Mouse (Mus musculus) kidney, adult 11 months (tissue): ENCODE measurements around the gene Cbr1.

Experiments
- DNase-seq: peaks from one replicate; pipeline ENCODE4 v3.0.0; 2022

Gene Cbr1

DNA sequence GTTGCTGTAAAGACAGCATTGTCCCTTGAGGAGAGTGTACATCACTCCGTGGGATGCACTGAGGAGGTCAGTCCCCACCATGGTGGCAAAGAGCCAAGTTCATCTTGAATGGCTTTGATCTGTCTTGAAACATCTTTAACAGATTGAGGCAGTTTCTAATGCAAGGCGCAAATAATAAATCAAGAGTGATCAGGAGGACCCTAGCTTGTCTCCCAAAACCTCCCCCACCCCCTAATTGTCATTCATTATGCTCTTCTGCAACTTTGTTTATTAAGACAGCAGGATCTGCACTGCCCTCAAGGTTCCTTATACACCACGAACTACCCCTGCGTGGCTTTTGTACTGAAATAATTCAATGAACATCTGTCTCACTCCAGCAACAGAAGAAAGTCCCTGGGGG is at the start of gene Cbr1:
Cbr1 (plus strand) TSS at position 301 of the 400 bp plus-strand sequence.
- DNase-seq, result no peak

DNA sequence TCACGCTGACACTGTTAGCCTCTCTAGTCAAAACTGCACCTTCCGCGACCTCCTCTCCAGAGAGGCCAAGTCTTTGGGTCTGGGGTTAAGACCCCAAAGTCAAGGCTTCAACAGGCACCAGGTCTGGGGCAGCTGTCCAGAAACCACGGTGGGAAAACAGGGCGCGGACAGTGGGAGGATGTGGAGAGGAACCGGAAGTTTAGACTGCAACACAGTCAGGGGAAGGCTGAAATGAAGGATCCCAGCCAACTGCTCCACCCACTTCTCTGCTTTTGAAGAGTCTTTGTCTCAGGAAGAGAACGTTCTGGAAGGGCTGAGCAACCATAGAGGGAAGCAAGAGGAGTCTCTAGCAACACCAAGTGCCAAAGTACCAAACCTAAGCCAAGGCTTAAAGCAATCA is 48.0 kb upstream of the Cbr1 start:
- no peak for DNase-seq

DNA sequence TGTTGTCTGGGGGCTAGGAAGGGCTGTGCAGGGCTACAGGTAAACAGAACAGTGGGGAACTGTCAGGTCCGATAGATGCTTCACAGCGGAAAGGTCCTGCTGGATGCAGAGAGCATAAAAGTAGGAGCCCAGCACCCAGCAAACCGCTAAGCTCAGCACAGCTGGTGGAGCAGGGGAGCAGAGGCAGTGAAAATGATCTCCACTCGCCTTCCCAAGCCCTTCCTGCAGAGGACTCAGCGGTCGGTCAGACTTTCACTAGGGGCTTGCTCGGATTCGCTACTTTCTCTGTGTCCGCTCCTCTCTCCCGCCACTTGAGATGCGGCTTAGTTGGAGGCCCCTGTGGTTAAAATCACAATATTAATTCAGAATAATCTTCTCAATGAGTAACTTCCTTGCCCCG is 47.2 kb upstream of the Cbr1 start:
- DNase-seq, result no peak

DNA sequence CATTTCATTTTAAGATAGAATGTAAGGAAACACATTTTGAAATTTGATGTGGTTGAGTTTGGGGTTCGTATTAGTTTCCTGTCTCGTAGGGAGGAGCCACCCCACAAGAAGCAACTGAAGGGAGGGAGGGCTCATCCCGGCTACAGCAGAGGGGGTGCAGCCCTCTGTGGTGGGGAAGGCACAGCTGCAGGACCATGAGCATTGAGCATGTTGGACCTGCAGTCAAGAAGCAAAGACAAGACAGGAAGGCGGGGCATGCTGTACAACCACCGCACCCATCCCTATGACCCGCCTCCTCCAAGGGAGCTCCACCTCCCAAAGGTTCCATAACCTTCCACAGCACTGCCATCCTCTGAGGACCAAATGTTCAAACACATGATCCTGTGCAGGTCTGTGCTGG is 33.3 kb upstream of the Cbr1 start:
- no peak for DNase-seq

DNA sequence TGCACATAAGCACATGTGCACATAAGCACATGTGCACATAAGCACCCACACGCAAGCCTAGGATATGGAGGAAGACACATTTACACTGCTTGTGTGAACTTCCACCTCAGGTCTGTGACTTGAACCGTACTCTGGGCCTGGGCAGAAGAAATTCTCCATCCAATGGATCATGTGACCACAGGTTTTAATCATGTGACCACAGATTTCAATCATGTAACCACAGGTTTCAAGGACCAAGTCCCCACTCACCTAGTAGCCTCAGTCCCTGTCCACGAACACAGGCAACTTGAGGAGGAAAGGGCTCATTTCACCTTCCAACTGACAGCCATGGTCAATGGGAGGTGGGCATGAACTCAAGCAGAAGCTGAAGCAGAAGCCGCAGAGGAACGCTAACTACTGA is 32.2 kb upstream of the Cbr1 start:
- no peak for DNase-seq

DNA sequence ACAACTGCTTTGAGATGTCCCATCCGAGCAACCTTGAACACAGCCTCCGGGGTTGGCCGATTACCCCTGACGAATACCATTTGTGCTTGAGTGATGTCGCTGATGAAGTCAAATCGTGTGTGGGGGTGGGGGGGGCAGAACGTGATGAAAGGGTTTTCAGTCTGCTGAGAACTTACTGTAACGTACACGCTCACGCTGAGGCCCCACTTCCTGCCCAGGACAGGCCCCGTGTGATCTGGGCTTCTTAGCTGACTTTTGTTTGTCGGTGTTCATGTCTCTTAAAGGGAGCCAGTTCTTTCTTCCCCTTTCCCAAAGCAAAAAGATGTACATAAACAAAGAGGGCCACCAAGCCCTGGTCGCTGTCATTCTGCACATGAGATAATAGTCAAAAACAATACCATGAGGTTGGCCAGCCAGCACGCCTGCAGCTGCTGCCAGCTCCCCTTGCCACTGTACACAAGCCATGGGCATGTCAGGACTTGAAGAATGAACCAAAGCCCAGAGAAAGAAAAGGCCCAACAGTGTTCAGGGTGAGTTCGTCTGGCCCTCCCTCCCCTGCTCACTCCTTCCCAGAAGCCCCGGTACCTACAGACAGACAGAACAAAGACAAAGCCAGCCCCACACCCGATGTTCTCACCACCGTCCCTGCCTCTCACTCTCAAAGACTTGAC is 31.0 kb upstream of the Cbr1 start:
- no peak for DNase-seq

DNA sequence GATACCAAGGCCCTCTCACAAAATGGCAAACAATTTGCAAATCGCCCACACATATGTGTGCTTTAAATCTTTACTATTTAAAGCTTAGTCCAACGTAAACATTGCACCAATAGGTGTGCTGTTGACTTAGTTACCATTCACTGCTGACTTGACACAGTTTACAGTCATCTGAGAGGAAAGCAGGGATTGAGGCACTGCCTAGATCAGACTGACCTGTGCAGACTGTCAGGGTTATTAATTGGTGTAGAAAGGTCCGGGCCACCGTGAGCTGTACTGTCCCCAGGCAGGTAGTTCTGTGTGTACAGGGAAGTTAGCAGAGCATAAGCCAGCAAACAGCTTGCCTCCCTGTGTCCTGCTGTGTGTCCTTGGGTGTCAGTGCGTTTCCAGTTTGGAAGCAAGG is 30.1 kb upstream of the Cbr1 start:
- DNase-seq, result no peak

DNA sequence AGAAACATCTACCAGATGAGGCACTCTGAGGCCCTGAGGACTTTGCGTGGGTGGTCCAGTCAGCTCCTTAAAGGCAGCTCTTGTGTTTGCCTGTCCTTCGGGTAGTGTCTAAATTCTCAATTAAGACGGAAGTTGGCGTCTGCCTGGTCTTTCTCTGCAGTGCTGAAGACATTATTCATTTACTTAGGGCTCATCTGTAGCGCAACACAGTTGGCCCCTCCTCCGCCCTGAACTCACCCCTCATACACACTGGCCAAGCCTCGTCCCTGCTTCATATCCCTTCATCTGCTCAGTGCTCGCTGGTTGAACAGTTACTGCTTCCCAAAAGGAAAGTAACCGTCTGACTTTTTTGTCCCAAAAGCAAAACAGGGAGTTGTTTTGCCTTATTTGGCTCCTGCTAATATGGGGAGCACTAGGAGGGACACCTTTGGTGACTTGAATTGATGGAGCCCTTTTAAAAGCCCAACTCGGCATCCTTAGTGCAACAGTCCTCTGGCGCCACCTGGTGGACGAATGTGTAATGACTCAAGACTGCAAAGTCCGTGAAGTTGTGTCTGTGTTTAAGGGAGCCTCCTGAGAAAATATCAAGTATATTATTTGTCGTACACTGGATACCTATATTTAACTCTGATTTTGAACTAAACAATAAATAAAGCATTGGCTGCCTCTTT is 29.1 kb upstream of the Cbr1 start:
- peak; percentile 48 for DNase-seq

DNA sequence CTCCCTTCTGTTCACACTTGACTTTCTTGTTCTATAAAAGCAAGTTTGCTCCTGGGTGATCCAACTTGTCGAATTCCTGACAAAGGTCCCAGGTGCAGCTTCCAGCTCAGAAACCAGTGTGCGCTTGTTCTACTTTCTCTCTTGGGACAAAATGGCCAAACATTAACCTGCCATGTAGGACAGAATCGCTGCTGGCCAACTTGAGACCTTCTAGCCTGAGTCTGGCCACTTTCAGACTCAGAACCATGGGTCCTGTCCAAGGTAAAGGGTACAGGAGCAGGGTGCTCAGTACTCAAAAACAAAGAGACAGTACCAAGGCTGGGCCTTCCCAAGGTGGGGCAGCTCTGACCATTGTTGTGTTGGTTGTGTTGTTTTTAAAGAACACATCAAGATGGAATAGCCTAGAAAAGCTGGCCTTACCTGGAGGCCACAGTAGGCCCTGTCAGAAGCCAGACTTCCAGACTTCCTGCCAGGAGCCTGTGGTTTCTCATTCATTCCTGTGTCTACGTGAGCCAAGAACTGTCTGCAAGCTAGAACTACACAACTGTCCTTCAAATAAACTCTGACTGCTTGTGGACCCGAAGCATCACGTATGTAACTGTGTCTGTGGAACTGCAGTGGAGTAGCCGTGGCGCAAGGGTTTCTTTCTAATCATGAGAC is 27.2 kb upstream of the Cbr1 start:
- peak; percentile 56 for DNase-seq

DNA sequence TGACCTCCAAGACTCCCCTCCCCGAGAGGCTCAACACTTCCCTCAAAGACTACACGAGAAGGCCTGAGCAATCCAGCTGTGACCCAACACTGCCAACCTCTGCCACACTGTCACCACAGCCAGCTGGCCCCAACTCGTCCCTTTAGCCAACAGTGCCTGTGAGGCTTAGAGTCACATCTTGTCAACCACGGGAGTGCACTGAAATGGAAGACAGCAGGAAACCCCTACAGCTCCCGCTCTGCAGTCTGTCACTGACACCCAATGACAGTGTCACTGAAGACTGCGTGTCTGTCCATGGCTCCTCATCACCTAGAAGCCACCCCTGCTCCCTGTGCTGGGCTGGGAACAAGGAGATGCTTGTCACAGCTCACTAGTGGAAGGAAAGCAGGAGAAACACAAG is 24.5 kb upstream of the Cbr1 start:
- DNase-seq, result no peak

DNA sequence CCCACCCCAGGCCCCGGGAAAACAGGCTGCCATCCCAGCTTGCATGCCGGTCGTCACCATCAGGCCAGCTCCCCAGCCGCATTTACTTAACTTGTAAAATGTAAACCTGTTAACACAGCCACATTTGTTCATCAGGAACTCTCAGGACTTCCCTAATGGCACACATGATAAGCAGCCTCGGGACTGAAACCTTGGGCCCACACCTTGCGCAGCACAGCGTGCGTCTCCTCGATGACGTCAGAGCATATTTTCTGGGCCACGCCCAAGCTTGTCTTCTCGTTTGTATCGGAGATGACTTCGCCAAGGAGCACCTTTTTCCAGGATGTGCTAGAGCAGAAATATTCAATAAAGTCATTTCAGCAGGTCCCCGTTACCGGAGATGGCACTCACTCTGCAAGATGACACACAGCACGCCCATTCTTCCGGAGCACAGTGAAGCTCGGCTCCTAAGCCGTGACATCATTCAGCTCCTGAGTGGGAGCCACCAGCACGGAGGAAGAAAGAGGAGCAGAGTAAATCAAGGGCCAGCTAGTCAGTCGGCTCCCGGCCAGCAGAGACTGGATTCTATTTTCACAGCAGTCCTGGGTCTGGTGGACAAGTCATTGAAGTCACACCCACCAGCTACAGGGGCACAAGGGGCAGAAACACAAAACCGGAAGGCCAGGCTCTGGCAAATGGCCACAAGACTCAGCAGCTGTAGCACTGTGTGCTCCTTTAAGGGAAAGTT is 20.5 kb upstream of the Cbr1 start:
- DNase-seq, result no peak

DNA sequence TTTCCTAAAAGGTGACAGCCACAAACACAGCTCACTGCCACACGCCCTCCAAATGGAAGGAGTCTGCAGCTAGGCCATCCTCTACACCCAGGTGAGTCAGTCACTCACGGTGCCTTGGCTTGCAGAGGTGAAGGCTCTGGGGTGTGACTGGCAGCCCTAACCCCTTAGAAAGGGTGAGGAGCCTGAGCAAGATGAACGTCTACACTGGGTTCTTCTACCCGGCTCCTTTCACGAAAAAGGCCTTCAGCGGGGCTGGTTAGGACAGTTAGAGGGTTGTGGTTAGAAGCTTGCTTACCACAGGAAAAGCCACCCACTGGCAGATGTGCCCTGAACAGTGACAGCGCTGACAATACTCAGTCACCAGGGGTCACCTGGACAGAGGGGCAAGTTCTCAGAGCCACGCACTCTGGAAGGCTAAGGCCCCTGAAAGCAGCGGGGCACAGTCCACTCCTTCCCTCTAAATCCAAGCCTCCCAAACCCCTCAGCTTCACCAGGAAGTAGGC is 19.9 kb upstream of the Cbr1 start:
- no peak for DNase-seq

DNA sequence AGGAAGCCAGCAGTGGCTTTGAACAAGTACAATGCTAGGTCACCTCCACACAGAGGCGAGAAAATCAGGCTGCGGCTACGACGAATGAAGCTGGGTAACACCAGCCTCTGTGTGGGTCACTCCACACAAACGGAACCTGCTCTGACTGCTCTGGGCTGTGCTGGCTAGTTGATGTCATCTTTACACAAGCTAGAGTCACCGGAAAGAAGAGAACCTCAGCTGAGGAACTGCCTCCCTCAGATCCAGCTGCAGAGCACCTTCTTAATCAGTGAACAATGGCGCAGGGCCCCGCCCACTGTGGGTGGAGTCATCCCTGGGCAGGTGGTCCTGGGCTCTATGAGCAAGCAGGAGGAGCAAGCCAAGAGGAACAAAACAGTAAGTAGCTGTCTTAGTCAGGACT is 19.3 kb upstream of the Cbr1 start:
- DNase-seq, result no peak

DNA sequence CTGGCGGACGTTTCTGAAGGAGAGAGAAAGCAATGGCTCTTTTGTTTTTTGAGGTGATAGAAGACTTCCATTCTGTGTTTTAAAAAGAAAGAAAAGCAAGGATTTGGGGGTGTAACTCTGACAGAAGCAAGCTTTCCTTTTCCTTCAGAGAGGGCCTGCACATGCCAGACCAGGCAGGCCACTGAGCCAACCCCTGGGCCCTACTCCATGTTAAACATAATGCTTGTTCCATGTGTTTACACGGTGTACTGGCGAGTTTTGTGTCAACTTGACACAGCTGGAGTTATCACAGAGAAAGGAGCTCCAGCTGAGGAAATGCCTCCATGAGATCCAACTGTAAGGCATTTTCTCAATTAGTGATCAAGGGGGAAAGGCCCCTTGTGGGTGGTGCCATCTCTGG is 17.4 kb upstream of the Cbr1 start:
- no peak for DNase-seq

DNA sequence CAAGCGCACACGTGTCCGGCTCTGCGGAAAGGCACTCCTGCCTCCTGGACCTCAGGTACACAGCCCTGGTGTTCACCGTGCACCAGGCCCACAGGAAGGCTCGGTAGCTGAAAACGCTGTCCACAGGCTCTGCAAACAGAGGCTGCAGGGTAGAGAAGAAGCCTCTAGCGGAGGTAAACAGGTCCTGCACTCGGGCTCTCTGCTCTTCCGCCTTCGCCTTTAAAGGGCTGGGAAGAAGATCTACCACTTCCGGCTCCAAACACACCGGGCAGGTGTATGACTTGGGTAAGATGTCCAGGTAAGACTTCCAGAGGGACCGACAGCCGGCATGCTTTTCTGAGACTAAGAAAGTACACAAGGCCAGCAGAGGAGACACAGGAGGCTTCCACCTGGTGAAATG is 14.7 kb upstream of the Cbr1 start:
- no peak for DNase-seq

DNA sequence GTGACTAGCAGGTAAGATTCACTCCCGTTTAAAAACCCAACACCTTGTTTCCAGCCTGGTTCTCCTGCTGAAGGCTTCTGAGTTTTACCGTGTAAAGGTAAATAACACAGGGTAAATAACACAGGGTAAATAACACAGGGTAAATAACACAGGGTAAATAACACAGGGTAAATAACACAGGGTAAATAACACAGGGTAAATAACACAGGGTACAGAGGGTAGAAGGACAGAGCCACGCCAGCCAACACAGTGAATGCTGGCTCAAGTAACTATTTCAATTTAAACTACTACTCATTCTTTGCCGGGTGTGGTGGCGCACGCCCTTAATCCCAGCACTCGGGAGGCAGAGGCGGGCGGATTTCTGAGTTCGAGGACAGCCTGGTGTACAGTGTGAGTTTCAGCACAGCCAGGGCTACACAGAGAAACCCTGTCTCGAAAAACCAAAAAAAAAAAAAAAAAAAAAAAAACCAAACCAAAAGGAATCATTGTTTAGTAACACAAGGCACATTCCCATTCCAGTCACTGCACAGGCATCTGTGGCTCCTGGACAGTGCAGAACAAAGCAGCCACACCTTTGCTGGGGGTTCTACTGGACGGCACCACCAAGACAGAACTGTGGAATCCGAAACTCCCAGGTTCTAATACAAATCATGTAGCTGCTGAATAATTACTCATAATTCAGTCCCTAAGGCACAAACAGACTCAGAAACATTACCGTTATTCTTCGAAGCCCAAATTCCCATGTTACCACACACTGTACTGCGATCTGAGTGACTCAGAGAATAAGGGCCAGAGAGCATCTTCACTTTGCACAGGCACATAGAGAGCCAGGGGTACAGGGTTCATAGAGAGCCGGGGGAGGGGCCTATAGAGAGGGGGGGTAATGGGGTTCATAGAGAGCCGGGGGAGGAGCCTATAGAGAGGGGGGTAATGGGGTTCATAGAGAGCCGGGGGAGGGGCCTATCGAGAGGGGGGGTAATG is 13.9 kb upstream of the Cbr1 start:
- no peak for DNase-seq

DNA sequence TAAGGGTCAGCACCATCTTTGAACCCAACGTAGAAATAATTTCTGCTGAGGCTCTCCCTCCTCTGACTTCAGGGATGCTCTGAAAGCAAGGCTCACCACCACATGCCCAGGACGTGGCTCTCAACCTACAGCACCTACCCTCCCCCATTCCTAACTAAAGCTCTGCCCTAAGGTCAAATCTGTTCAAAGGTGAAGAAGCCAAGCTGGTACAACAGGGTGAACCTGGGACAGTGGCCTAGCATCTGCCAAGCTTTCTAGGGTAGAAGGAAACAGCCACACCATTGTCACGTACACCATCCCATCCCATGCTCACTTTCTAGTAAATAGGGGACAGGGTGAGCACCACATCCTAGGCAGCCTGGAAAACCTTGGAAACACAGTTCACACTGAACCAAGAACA is 12.9 kb upstream of the Cbr1 start:
- DNase-seq, result no peak

DNA sequence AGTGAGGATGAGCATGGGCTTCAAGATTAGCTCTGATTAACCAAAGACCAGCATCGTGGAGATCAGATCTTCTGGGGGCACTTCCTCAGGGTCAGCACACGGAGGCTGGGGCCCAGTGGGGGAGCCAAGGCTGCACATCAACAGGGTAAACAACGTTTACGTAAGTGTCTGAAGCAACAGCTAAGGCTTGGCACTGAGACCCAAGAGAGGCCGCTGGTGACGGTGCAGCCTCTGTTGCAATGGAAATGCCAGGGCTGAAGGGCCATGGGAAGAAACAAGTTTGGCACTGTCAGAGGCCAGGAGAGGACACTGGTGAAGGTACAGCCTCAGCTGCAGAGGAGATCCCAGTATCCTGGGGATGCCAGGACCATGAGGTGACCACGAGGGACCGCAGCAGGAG is 12.2 kb upstream of the Cbr1 start:
- DNase-seq, result no peak

DNA sequence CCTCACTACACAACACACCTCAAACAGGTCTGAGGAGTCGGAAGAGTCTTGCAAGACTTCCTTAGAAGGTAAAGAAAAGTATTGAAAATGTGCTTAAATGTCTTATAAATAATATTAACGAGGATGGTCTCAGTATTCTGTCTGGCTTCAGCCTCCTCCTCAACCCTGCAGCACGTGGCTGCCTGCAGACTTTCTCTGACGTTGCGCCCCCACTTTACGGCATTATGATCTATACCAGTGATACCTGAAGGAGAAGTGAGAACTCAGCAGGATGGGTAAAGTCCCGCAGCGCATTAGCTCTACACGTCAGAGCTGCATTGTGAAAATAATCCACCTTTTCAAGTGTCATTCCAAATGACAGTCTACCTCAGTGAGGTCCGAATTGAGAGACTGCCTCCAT is 11.2 kb upstream of the Cbr1 start:
- DNase-seq, result no peak

DNA sequence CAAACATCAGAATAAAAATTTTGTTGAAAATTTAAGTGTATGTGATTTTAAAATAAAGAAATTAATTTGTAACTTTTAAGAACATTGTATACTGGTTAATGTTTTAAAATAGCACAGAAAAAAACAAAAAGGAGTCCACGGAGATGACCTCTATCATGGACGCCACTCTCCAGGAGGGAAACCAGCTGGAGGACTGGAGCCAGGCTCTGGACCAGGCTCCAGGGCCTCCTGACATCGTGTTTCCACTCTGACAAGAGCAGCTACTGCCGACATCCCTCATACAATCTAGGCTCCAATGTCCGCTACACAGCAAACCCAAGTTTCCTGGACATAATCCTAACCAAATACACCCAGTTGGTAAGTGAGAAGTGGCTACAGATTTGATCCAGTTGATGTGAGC is 9.9 kb upstream of the Cbr1 start:
- no peak for DNase-seq

DNA sequence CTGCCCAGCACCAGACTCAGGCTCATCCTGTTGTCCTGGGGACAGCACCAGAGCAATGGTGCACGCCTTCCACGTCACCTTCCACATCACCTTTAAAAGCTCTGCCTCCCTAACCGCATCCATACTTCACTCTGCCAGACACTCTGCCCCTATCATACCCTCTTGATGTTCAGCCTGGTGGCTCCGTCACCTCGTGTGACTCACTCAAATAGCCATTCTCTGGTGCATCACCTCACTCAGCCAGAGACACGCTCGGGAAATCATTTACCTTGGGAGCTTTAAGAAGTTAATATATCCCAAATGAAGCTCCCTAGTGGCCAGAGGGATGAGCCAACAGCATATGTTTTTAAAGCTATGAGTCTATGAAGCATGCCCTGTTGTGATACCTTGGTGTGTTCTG is 8.8 kb upstream of the Cbr1 start:
- DNase-seq, result peak; percentile 65

DNA sequence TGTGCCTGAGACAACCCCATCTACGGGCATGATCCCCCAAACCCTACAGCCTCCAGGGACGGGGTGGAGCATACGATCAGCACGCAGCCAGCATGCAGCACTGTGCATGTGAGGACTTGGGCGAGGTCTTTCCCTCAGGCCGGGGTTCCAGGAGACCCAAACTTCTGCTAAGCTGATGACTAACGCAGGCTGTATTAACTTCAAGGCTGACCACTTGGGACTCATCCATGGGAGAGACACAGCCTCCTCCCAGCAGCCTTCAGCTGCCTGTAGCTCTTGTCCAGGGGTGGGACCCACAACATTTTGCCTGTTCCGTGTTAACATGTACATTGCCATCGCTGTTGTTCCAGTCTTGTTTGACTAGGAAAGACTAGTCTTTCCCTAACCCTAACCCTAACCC is 8.1 kb upstream of the Cbr1 start:
- DNase-seq, result no peak
